Mouse (Mus musculus) gastrocnemius, postnatal 25 days (tissue): ENCODE results near the gene Phf2. TPM values are rescaled to one million over a fixed set of nuclear protein-coding genes. Genes with fewer than 3 reads are reported as not detected.
A peak's percentile ranks its signal among the peaks of the same experiment; 100 is the strongest.

Experiments used
- DNase-seq: peaks from one replicate; pipeline ENCODE4 v3.0.0; 2022
- total RNA-seq, 2 experiments: library from RNA; stranded (reverse); gene quantifications; 1 replicate in 1 of 2; 2 replicates in 1 of 2; pipeline ENCODE4 v1.2.3; 2021

Gene Phf2
- total RNA-seq, 2 experiments from 2014 or later: 22.7 to 26.8 TPM

DNA sequence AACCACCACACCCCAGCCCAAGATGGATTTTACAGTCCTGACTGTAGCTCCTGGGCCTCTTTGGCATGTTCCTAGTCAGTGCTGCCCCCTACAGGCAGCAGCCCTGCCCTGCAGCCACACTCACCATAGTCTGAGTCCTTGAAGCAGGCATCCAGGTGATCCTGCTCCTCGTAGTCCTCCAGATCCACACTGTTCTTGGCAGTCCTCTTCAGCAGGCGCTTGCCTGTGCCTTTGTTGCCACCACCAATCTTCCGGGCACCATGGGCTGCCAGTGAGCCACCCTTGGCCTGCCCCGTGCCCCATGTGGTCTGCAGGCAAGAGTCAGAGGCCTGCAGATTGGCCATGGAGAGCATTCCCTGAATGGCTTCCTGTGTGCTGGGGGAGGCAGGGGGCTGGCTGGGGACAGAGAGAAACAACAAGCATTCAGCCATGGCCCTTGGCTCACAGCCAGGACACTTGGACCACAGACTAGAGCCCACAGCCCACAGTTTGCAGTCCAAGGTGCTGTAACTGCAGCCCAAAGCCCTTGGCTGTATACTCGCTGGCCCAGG is 63.4 kb downstream of the Phf2 start:
- DNase-seq: peak; percentile 70

GRCm38 (mm10) chr13:48802181-48802580 is 68.7 kb downstream of the Phf2 start:
- no peak for DNase-seq

- DNase-seq: peak; percentile 51
Observed at GRCm38 (mm10) chr13:48800850-48801546, 69.9 kb downstream of the Phf2 start.

- DNase-seq: peak; percentile 64
Observed at GRCm38 (mm10) chr13:48798256-48798771, 72.6 kb downstream of the Phf2 start.

GRCm38 (mm10) chr13:48796906-48797305 is 74.0 kb downstream of the Phf2 start:
- no peak for DNase-seq

GRCm38 (mm10) chr13:48795711-48796110 is 75.2 kb downstream of the Phf2 start:
- DNase-seq: no peak

DNA sequence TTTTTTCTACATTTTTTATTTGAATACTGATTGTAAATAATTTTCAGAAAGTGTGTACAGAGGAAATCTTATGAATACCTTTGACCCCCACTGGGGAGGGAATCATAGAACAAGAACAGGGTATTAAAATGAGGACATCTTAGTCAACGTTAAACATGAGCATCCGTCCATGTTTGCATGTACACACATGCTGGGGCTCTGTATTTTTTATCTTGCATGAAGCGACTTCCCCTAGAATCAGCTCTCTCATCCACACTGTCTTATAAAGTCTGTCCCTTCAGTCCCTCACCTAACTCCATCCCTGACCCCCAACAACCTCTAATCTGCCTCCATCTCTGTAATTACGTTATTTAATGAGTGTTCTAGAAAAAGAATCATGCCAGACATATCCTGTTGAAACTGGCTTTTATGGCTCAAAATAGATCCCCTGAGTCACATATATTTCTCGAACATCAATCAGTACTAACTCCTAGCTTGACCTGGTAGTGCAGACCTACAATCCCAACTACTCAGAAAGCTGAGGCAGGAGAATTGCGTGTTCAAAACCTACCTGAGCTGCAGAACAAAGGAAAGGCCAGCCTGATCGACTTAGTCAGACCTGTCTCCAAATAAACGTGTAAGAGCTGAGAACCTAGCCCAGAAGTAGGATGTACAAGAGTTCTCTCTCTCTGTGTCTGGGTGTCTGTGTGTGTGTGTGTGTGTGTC is 86.2 kb downstream of the Phf2 start:
- no peak for DNase-seq

DNA sequence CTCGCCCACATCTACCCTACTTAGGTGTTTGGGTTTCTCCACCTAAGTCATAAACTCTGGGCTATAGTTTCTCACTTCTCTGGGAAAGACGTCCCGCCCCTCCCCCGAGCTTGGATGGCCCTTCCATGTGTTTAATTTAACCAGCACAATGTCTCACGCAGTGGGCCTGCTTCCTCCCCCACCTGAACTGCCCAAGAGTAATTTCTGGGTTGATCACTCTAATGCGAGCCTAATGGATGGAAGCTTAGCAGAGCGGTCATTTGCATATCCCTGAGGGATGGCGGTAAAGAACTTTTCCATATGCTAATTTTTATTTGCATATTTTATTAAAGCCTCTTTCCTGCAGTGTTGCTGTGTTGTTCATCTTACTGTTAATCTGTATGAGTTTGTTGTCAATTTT is 86.8 kb downstream of the Phf2 start:
- DNase-seq: no peak

DNA sequence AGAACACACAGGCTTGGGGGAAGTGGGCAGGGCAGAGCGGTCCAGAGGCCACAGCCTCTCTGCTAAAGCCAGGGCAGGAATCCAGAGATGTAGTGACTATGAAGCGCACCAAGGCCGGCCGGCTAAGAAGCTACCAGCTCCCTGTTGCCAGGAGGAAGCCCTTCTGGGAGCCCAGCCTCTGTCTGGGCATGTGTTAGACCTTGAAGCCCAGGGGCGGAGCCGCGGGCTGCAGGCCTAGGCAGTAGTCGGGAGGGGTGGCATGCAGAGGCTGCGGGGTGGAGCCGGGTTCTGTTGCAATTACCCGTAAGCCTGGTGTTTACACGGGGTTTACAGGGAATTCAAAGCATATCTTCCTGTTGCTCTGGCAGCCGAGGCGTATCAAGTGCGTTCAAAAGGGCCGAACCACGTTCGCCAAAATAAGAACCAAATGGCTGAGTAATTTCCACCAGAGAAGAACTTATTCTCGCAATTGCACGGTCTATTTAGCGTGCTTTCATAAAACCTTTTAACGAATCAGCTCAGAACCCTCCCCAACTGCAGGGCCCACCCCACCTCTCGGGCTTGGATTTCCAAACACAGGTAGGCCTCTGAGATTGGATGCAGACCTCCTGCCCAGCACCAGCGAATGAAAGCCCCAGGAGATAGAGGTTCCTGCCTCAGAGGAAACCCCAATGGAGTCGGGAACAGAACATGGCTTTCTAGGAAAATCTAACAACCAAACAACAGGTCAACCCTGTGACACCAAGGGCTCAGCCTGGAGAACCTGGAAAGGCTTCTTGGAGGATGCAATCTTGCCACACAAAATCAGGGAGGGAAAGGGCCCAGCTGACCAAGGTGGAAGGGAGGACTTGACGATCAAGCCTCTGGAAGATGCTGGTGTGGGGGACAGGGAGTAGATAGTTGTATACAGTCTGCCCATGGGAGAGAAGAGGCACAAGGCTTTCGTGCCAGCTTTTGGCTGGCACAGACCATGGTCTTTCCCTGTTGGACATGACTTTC is 87.9 kb downstream of the Phf2 start:
- peak; percentile 44 for DNase-seq

DNA sequence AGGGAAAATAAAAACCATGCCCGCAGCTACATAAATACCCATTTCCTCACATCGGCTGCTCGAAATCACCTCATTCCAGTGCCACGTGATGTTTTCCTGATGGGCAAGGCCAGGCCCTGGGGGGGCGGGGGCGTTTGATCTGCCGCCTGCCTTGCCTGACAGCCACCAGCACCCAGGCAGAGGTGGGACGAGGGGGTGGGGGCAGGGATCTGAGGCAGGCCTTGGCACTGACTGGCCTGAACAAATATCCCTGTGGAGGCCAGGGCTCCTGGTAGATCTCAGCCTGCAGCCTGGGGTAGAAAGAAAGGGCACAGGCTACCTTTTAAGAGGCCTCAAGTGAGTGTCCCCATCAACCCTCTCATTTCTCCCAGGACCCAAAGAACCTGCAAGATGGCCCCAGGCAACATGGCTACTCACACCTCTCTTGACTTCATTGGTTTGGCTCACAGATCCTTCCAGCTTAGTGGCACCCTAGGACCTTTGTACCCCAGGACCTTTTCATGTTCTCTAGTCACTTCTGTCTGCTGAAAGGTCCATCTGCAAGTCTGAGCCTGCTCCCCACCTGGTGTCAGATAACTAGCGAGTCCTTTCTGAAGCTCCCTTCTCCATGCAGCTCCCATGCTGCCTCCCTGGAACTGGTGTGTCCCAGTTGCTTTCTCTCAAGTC is 90.4 kb downstream of the Phf2 start:
- no peak for DNase-seq

- no peak for DNase-seq
Observed at GRCm38 (mm10) chr13:48779592-48780344, 91.2 kb downstream of the Phf2 start.

- DNase-seq: no peak
Observed at GRCm38 (mm10) chr13:48778138-48778537, 92.8 kb downstream of the Phf2 start.

- no peak for DNase-seq
Observed at GRCm38 (mm10) chr13:48774506-48774905, 96.4 kb downstream of the Phf2 start.

DNA sequence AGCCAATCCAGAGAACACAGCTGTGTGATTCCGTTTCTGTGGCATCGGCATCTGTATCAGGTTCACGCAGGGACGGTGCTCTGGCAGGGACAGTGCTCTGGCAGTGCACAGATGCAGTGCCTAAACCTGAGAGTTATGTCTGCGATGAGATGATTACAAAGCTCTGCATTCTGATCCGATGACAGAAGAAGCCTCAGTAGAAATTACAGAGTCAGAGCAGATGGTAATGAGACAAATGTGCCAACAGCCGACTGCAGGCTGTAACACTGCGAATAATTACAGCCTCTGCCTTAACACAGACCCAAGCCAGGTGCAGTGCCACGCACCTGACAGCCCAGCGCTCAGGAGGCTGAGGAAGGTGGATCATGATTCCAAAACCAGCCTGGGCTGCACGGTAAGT is 102.8 kb downstream of the Phf2 start:
- DNase-seq: no peak

- DNase-seq: no peak
Observed at GRCm38 (mm10) chr13:48763701-48764245, 107.1 kb downstream of the Phf2 start.

DNA sequence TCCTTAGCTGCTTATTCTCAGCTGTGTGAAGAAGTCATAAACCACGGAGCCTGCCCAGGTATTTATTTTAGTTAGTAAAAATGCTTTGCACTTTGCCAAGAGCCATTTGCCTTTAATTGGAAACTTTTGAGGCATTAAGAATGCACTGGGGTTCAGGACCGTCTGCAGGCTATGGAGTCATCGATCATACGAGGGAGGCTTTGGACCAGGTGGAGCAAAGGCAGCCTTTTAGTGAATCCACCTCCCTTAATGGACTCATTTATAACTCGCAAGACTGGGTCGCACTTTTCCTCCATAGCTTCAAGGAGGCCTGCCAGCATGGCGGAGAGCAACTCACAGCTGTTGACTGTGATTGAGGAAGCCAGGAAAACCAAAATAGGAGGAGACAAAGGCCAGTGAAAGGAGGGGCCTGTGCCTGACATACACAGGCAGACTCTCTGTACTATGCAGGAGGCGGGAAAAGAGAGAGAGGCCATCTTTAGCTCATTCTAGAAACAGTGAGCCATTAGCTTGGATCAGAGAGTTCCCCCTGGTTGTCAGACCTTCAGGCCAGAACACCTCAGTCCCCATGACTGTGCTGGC is 110.0 kb downstream of the Phf2 start:
- DNase-seq: no peak

DNA sequence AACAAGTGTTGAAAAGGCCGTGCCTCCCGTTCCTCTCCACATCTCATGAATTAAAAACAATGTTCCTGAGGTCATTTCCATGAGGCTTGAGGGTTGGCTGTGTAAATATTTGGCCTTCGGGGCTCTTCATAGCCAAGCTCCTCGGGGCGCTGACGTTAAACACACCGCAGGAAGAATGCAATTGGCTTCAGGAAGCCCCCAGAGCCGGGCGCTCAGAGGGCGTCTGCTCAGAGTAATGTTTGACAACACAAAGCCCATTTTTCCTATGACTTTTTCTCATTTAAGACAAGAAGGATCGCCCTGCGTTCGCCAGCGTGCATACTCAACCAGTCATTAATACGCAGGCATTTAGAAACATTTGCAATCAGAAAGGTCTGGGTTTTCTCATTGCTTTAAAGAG is 114.2 kb downstream of the Phf2 start:
- DNase-seq: no peak
